Mouse (Mus musculus) yolk sac, embryonic 10.5 days (tissue): Measurements from ENCODE around the gene Gm8159.
"Not testable (repeated sequence)": the region's sequence is repeated elsewhere in the genome, so short reads cannot be mapped to it uniquely, and the experiment has no call there.

ENCODE experiments used
- DNase-seq: peaks from one replicate; pipeline ENCODE4 v3.0.0-alpha.2; 2017; ENCODE audit warnings: low spot score

Gene Gm8159

GRCm38 (mm10) chr14:4632052-4632451 lies at the start of gene Gm8159:
Gene Gm8159 (plus strand): TSS chr14:4632352.
- DNase-seq: not testable (repeated sequence)

GRCm38 (mm10) chr14:4649309-4649708 lies 17.2 kb downstream of the Gm8159 start:
- peak; percentile 0 for DNase-seq

GRCm38 (mm10) chr14:4650324-4650723 lies 18.2 kb downstream of the Gm8159 start:
- not testable (repeated sequence) for DNase-seq

GRCm38 (mm10) chr14:4663892-4664291 lies 31.7 kb downstream of the Gm8159 start, which contains the start of gene Gm3239:
Gene Gm3239 (plus strand): TSS chr14:4664192.
- DNase-seq: not testable (repeated sequence)
